Mouse (Mus musculus): Measurements from ENCODE around the gene Lhx1. TPM values are rescaled to one million over a fixed set of nuclear protein-coding genes. Genes with fewer than 3 reads are reported as not detected.

The Lhx1 gene
- total and polyA plus RNA-seq, 3 experiments: not detected

GRCm38 (mm10) chr11:84496901-84497300 is 28.4 kb downstream of the Lhx1 start:
- no peak for DNase-seq
- H3K27ac ChIP-seq: no peak overlapping the region
- no peaks in the 10 kb centered on the region for H3K79me2 ChIP-seq (replicated peaks; ENCODE audit: control insufficient read depth, insufficient read depth, low read length)
- no peaks in the 10 kb centered on the region for H3K4me1 ChIP-seq (ENCODE audit: control insufficient read depth, insufficient read depth, low read length)
- no peak overlapping the region for H3K9ac ChIP-seq (ENCODE audit: low read depth, low read length)
- no peak for TF ChIP-seq CTCF (IDR thresholded peaks at IDR 0.05)
- no peak for TF ChIP-seq EP300 (IDR thresholded peaks at IDR 0.05; ENCODE audit: insufficient read depth, low read depth, low read length)
- TF ChIP-seq POLR2A (IDR thresholded peaks at IDR 0.05; ENCODE audit: insufficient read depth, low read depth, low read length): no peak
- no peaks in the 10 kb centered on the region for H3K27me3 ChIP-seq (ENCODE audit: control insufficient read depth, insufficient read depth, low read length)
- peaks cover 2% of the 10 kb centered on the region for H3K36me3 ChIP-seq (ENCODE audit: control insufficient read depth, insufficient read depth, low read length)
- intact Hi-C loops (cut with DNase I): no loop called here
- no peak overlapping the region for H3K4me3 ChIP-seq

- intact Hi-C loops (cut with DNase I): no loop called here
- H3K4me1 ChIP-seq (ENCODE audit: control insufficient read depth, insufficient read depth, low read length): no peaks in the 10 kb centered on the region
- H3K36me3 ChIP-seq (ENCODE audit: control insufficient read depth, insufficient read depth, low read length): peaks cover 2% of the 10 kb centered on the region
- H3K79me2 ChIP-seq (replicated peaks; ENCODE audit: control insufficient read depth, insufficient read depth, low read length): no peaks in the 10 kb centered on the region
- H3K27me3 ChIP-seq (ENCODE audit: control insufficient read depth, insufficient read depth, low read length): no peaks in the 10 kb centered on the region
- no peak overlapping the region for H3K9ac ChIP-seq (ENCODE audit: low read depth, low read length)
- H3K4me3 ChIP-seq: no peak overlapping the region
- TF ChIP-seq POLR2A (IDR thresholded peaks at IDR 0.05; ENCODE audit: insufficient read depth, low read depth, low read length): no peak
- TF ChIP-seq CTCF (IDR thresholded peaks at IDR 0.05): no peak
- no peak for TF ChIP-seq EP300 (IDR thresholded peaks at IDR 0.05; ENCODE audit: insufficient read depth, low read depth, low read length)
- 75% methylated on average over 4 of the region's 4 CpGs for WGBS
- DNase-seq: no peak
- H3K27ac ChIP-seq: no peak overlapping the region
Measured at GRCm38 (mm10) chr11:84495774-84496173, 29.6 kb downstream of the Lhx1 start.

- Histone ChIP-seq H3K27me3 (ENCODE audit: control insufficient read depth, insufficient read depth, low read length) (no peaks in the 10 kb centered on the region), H3K4me1 (ENCODE audit: control insufficient read depth, insufficient read depth, low read length) (no peaks in the 10 kb centered on the region), H3K27ac (no peak overlapping the region), H3K79me2 (replicated peaks; ENCODE audit: control insufficient read depth, insufficient read depth, low read length) (no peaks in the 10 kb centered on the region), H3K36me3 (ENCODE audit: control insufficient read depth, insufficient read depth, low read length) (no peaks in the 10 kb centered on the region), H3K4me3 (no peak overlapping the region), H3K9ac (ENCODE audit: low read depth, low read length) (no peak overlapping the region)
- 77% methylated on average over 7 of the region's 7 CpGs for WGBS
- TF ChIP-seq POLR2A (IDR thresholded peaks at IDR 0.05; ENCODE audit: insufficient read depth, low read depth, low read length) (no peak), EP300 (IDR thresholded peaks at IDR 0.05; ENCODE audit: insufficient read depth, low read depth, low read length) (no peak), CTCF (IDR thresholded peaks at IDR 0.05) (no peak)
- no peak for DNase-seq
- intact Hi-C loops (cut with DNase I): no loop called here
Measured at GRCm38 (mm10) chr11:84481661-84482060, 43.7 kb downstream of the Lhx1 start.

- intact Hi-C loops (cut with DNase I): no loop called here
- Histone ChIP-seq H3K27me3 (ENCODE audit: control insufficient read depth, insufficient read depth, low read length) (no peaks in the 10 kb centered on the region), H3K4me1 (ENCODE audit: control insufficient read depth, insufficient read depth, low read length) (no peaks in the 10 kb centered on the region), H3K36me3 (ENCODE audit: control insufficient read depth, insufficient read depth, low read length) (no peaks in the 10 kb centered on the region), H3K27ac (no peak overlapping the region), H3K4me3 (no peak overlapping the region), H3K9ac (ENCODE audit: low read depth, low read length) (no peak overlapping the region), H3K79me2 (replicated peaks; ENCODE audit: control insufficient read depth, insufficient read depth, low read length) (no peaks in the 10 kb centered on the region)
- DNase-seq: no peak
- 52% methylated on average over 3 of the region's 3 CpGs for WGBS
- no peak for TF ChIP-seq EP300 (IDR thresholded peaks at IDR 0.05; ENCODE audit: insufficient read depth, low read depth, low read length)
- TF ChIP-seq CTCF (IDR thresholded peaks at IDR 0.05): no peak
- TF ChIP-seq POLR2A (IDR thresholded peaks at IDR 0.05; ENCODE audit: insufficient read depth, low read depth, low read length): no peak
Measured at GRCm38 (mm10) chr11:84480451-84480850, 44.9 kb downstream of the Lhx1 start.

GRCm38 (mm10) chr11:84476641-84477040 is 48.7 kb downstream of the Lhx1 start:
- WGBS: 97% methylated on average over 2 of the region's 2 CpGs

GRCm38 (mm10) chr11:84475991-84476390 is 49.3 kb downstream of the Lhx1 start:
- Histone ChIP-seq H3K79me2 (replicated peaks; ENCODE audit: control insufficient read depth, insufficient read depth, low read length) (no peaks in the 10 kb centered on the region), H3K9ac (ENCODE audit: low read depth, low read length) (no peak overlapping the region), H3K27ac (no peak overlapping the region), H3K4me1 (ENCODE audit: control insufficient read depth, insufficient read depth, low read length) (no peaks in the 10 kb centered on the region), H3K4me3 (no peak overlapping the region), H3K36me3 (ENCODE audit: control insufficient read depth, insufficient read depth, low read length) (no peaks in the 10 kb centered on the region), H3K27me3 (ENCODE audit: control insufficient read depth, insufficient read depth, low read length) (no peaks in the 10 kb centered on the region)
- TF ChIP-seq POLR2A (IDR thresholded peaks at IDR 0.05; ENCODE audit: insufficient read depth, low read depth, low read length) (no peak), CTCF (IDR thresholded peaks at IDR 0.05) (no peak), EP300 (IDR thresholded peaks at IDR 0.05; ENCODE audit: insufficient read depth, low read depth, low read length) (no peak)
- no peak for DNase-seq
- whole genome bisulfite sequencing: 90% methylated on average over 4 of the region's 4 CpGs
- intact Hi-C loops (cut with DNase I): no loop called here

More at GRCm38 (mm10) chr11:84476641-84477040, 48.7 kb downstream of the Lhx1 start:
- DNase-seq: no peak
- no peak overlapping the region for H3K4me3 ChIP-seq
- H3K79me2 ChIP-seq (replicated peaks; ENCODE audit: control insufficient read depth, insufficient read depth, low read length): no peaks in the 10 kb centered on the region
- TF ChIP-seq EP300 (IDR thresholded peaks at IDR 0.05; ENCODE audit: insufficient read depth, low read depth, low read length): no peak
- no peak for TF ChIP-seq CTCF (IDR thresholded peaks at IDR 0.05)
- no peak for TF ChIP-seq POLR2A (IDR thresholded peaks at IDR 0.05; ENCODE audit: insufficient read depth, low read depth, low read length)
- intact Hi-C loops (cut with DNase I): no loop called here
- H3K36me3 ChIP-seq (ENCODE audit: control insufficient read depth, insufficient read depth, low read length): no peaks in the 10 kb centered on the region
- H3K27ac ChIP-seq: no peak overlapping the region
- no peak overlapping the region for H3K9ac ChIP-seq (ENCODE audit: low read depth, low read length)
- no peaks in the 10 kb centered on the region for H3K27me3 ChIP-seq (ENCODE audit: control insufficient read depth, insufficient read depth, low read length)
- H3K4me1 ChIP-seq (ENCODE audit: control insufficient read depth, insufficient read depth, low read length): no peaks in the 10 kb centered on the region

Data from heart, adult 2 months (tissue).